Mouse (Mus musculus): ENCODE data around the gene Pdcd7. TPM values are rescaled to one million over a fixed set of nuclear protein-coding genes. Genes with fewer than 3 reads are reported as not detected.

The Pdcd7 gene
- polyA plus RNA-seq, 1 experiment from 2014 or later = 13.0 TPM

DNA sequence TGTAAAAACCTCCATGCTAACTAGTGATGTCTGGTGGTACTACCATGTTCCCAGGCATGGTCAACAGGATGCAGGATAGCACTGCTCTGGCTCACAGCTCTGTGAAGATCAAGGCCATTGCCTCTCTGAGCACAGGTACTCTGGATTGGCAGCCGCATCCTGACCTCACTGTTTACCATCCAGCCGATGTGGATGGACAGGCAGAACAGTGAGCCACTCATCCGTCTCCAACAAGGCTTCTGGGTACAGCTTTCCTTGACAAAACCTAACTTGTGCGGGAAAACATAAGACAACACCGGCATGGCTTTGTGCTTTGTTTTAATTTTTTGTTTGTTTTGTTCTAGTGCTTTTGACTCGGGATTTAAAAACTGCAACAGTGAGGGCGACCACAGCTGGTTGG is 19.8 kb downstream of the Pdcd7 start:
- no peaks in the 10 kb centered on the region for H3K27me3 ChIP-seq (ENCODE audit: control insufficient read depth, insufficient read depth, low read length)
- 92% methylated on average over 7 of the region's 7 CpGs for WGBS
- no peak overlapping the region for H3K4me3 ChIP-seq (ENCODE audit: low read depth, low read length)
- no peak overlapping the region for H3K27ac ChIP-seq (ENCODE audit: low read depth, low read length)
- H3K36me3 ChIP-seq (ENCODE audit: control insufficient read depth, insufficient read depth, low read length) = no peaks in the 10 kb centered on the region
- H3K9me3 ChIP-seq (ENCODE audit: control insufficient read depth, low read length) = no peaks in the 10 kb centered on the region
- no peak overlapping the region for H3K4me2 ChIP-seq (replicated peaks; ENCODE audit: low read depth, low read length)
- no peaks in the 10 kb centered on the region for H3K4me1 ChIP-seq (replicated peaks; ENCODE audit: control insufficient read depth, insufficient read depth, low read length)
- H3K9ac ChIP-seq (ENCODE audit: low read depth, low read length) = no peak overlapping the region
- ATAC-seq (ENCODE audit: low FRiP score) (no peak), DNase-seq (ENCODE audit: low spot score) (no peak)

GRCm38 (mm10) chr9:65371756-65372155 is 25.9 kb downstream of the Pdcd7 start:
- WGBS = 78% methylated on average over 24 of the region's 24 CpGs
- no peak overlapping the region for H3K27ac ChIP-seq (ENCODE audit: low read depth, low read length)
- no peak for DNase-seq (ENCODE audit: low spot score)
- no peaks in the 10 kb centered on the region for H3K27me3 ChIP-seq (ENCODE audit: control insufficient read depth, insufficient read depth, low read length)
- H3K36me3 ChIP-seq (ENCODE audit: control insufficient read depth, insufficient read depth, low read length) = no peaks in the 10 kb centered on the region
- H3K4me3 ChIP-seq (ENCODE audit: low read depth, low read length) = no peak overlapping the region
- no peaks in the 10 kb centered on the region for H3K4me1 ChIP-seq (replicated peaks; ENCODE audit: control insufficient read depth, insufficient read depth, low read length)
- H3K9me3 ChIP-seq (ENCODE audit: control insufficient read depth, low read length) = no peaks in the 10 kb centered on the region
- no peak for ATAC-seq (ENCODE audit: low FRiP score)
- H3K9ac ChIP-seq (ENCODE audit: low read depth, low read length) = no peak overlapping the region
- H3K4me2 ChIP-seq (replicated peaks; ENCODE audit: low read depth, low read length) = no peak overlapping the region

GRCm38 (mm10) chr9:65372449-65372848 is 26.5 kb downstream of the Pdcd7 start:
- DNase-seq (ENCODE audit: low spot score) = no peak
- Histone ChIP-seq H3K27ac (ENCODE audit: low read depth, low read length) (no peak overlapping the region), H3K4me1 (replicated peaks; ENCODE audit: control insufficient read depth, insufficient read depth, low read length) (no peaks in the 10 kb centered on the region), H3K9me3 (ENCODE audit: control insufficient read depth, low read length) (no peaks in the 10 kb centered on the region), H3K36me3 (ENCODE audit: control insufficient read depth, insufficient read depth, low read length) (no peaks in the 10 kb centered on the region), H3K4me2 (replicated peaks; ENCODE audit: low read depth, low read length) (no peak overlapping the region), H3K9ac (ENCODE audit: low read depth, low read length) (no peak overlapping the region), H3K4me3 (ENCODE audit: low read depth, low read length) (no peak overlapping the region), H3K27me3 (ENCODE audit: control insufficient read depth, insufficient read depth, low read length) (no peaks in the 10 kb centered on the region)
- 77% methylated on average over 4 of the region's 4 CpGs for WGBS
- no peak for ATAC-seq (ENCODE audit: low FRiP score)

DNA sequence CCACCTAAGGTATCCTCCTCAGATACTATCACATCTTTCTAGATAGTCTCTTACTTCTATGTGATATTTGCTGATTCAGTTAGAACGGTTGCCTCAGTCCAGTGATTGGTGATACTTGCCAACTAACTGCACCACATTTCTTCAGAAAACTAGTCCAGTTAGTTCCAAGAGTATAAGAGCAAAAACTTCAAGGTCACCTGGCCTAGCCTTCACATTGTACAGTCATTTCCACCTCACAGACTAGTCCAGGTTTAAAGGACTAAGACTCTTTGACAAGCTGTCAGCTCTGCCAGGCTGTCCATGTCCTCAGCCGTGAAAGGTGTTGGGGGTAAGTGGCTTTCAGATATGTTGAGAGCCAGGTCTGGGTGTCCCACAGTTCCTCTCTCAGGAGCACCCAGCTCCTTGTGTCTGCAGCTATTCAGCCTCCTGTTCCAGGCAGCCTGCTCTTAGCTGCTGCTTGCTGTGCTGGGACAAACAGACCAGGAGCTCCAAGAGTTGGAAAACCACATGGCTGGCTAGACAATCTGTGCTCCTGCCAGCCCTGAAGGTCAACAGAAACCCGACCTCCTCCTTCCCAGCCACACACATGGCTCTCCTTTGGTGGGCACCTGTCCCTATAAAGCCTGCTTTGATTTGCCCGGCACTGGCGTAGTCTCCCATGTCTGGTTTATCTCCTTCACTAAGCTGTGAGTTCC is 28.7 kb downstream of the Pdcd7 start:
- H3K9ac ChIP-seq (ENCODE audit: low read depth, low read length) = no peak overlapping the region
- H3K9me3 ChIP-seq (ENCODE audit: control insufficient read depth, low read length) = no peaks in the 10 kb centered on the region
- no peak overlapping the region for H3K4me3 ChIP-seq (ENCODE audit: low read depth, low read length)
- no peaks in the 10 kb centered on the region for H3K4me1 ChIP-seq (replicated peaks; ENCODE audit: control insufficient read depth, insufficient read depth, low read length)
- no peak overlapping the region for H3K4me2 ChIP-seq (replicated peaks; ENCODE audit: low read depth, low read length)
- no peak for ATAC-seq (ENCODE audit: low FRiP score)
- no peak overlapping the region for H3K27ac ChIP-seq (ENCODE audit: low read depth, low read length)
- DNase-seq (ENCODE audit: low spot score) = no peak
- no peaks in the 10 kb centered on the region for H3K27me3 ChIP-seq (ENCODE audit: control insufficient read depth, insufficient read depth, low read length)
- H3K36me3 ChIP-seq (ENCODE audit: control insufficient read depth, insufficient read depth, low read length) = no peaks in the 10 kb centered on the region
- 86% methylated on average over 5 of the region's 5 CpGs for WGBS

GRCm38 (mm10) chr9:65375163-65375934 is 29.4 kb downstream of the Pdcd7 start:
- H3K36me3 ChIP-seq (ENCODE audit: control insufficient read depth, insufficient read depth, low read length) = no peaks in the 10 kb centered on the region
- H3K4me1 ChIP-seq (replicated peaks; ENCODE audit: control insufficient read depth, insufficient read depth, low read length) = no peaks in the 10 kb centered on the region
- H3K27me3 ChIP-seq (ENCODE audit: control insufficient read depth, insufficient read depth, low read length) = no peaks in the 10 kb centered on the region
- ATAC-seq (ENCODE audit: low FRiP score) = no peak
- no peaks in the 10 kb centered on the region for H3K9me3 ChIP-seq (ENCODE audit: control insufficient read depth, low read length)
- no peak overlapping the region for H3K27ac ChIP-seq (ENCODE audit: low read depth, low read length)
- H3K9ac ChIP-seq (ENCODE audit: low read depth, low read length) = no peak overlapping the region
- no peak overlapping the region for H3K4me2 ChIP-seq (replicated peaks; ENCODE audit: low read depth, low read length)
- DNase-seq (ENCODE audit: low spot score) = no peak
- WGBS = 89% methylated on average over 9 of the region's 9 CpGs
- no peak overlapping the region for H3K4me3 ChIP-seq (ENCODE audit: low read depth, low read length)

- 74% methylated on average over 4 of the region's 4 CpGs for WGBS
- Histone ChIP-seq H3K4me2 (replicated peaks; ENCODE audit: low read depth, low read length) (no peak overlapping the region), H3K27me3 (ENCODE audit: control insufficient read depth, insufficient read depth, low read length) (no peaks in the 10 kb centered on the region), H3K9me3 (ENCODE audit: control insufficient read depth, low read length) (no peaks in the 10 kb centered on the region), H3K4me1 (replicated peaks; ENCODE audit: control insufficient read depth, insufficient read depth, low read length) (no peaks in the 10 kb centered on the region), H3K27ac (ENCODE audit: low read depth, low read length) (no peak overlapping the region), H3K4me3 (ENCODE audit: low read depth, low read length) (no peak overlapping the region), H3K9ac (ENCODE audit: low read depth, low read length) (no peak overlapping the region), H3K36me3 (ENCODE audit: control insufficient read depth, insufficient read depth, low read length) (no peaks in the 10 kb centered on the region)
- DNase-seq (ENCODE audit: low spot score) = no peak
- no peak for ATAC-seq (ENCODE audit: low FRiP score)
These were observed 35.2 kb downstream of the Pdcd7 start for GRCm38 (mm10) chr9:65381017-65381590.

- H3K4me2 ChIP-seq (replicated peaks; ENCODE audit: low read depth, low read length) = no peak overlapping the region
- no peaks in the 10 kb centered on the region for H3K9me3 ChIP-seq (ENCODE audit: control insufficient read depth, low read length)
- H3K27ac ChIP-seq (ENCODE audit: low read depth, low read length) = no peak overlapping the region
- no peak overlapping the region for H3K4me3 ChIP-seq (ENCODE audit: low read depth, low read length)
- ATAC-seq (ENCODE audit: low FRiP score) (no peak), DNase-seq (ENCODE audit: low spot score) (no peak)
- H3K4me1 ChIP-seq (replicated peaks; ENCODE audit: control insufficient read depth, insufficient read depth, low read length) = no peaks in the 10 kb centered on the region
- H3K27me3 ChIP-seq (ENCODE audit: control insufficient read depth, insufficient read depth, low read length) = no peaks in the 10 kb centered on the region
- no peaks in the 10 kb centered on the region for H3K36me3 ChIP-seq (ENCODE audit: control insufficient read depth, insufficient read depth, low read length)
- 75% methylated on average over 6 of the region's 6 CpGs for WGBS
- H3K9ac ChIP-seq (ENCODE audit: low read depth, low read length) = no peak overlapping the region
These were observed 36.3 kb downstream of the Pdcd7 start for GRCm38 (mm10) chr9:65382031-65382750.

DNA sequence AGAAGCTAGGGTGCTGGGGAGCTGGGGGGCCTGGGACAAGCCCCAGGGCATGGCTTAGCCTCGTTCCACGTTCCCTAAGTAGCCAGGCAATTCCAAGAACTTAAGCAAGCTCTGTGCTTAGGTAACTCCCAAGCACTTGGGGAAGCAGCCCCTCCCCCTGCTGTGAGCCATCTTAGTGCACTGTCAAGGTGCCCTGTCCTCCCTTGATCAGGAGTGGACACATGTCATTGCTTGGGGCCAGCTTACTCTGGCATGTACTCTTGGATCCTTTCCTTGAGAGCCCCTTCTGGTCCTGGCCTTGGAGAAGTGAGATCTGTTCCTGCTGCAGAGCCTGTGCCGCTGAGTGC is 36.8 kb downstream of the Pdcd7 start:
- Histone ChIP-seq H3K9ac (ENCODE audit: low read depth, low read length) (no peak overlapping the region), H3K4me2 (replicated peaks; ENCODE audit: low read depth, low read length) (no peak overlapping the region), H3K4me3 (ENCODE audit: low read depth, low read length) (no peak overlapping the region), H3K36me3 (ENCODE audit: control insufficient read depth, insufficient read depth, low read length) (no peaks in the 10 kb centered on the region), H3K4me1 (replicated peaks; ENCODE audit: control insufficient read depth, insufficient read depth, low read length) (no peaks in the 10 kb centered on the region), H3K9me3 (ENCODE audit: control insufficient read depth, low read length) (no peaks in the 10 kb centered on the region), H3K27ac (ENCODE audit: low read depth, low read length) (no peak overlapping the region), H3K27me3 (ENCODE audit: control insufficient read depth, insufficient read depth, low read length) (no peaks in the 10 kb centered on the region)
- DNase-seq (ENCODE audit: low spot score) (no peak), ATAC-seq (ENCODE audit: low FRiP score) (no peak)
- 48% methylated on average over 3 of the region's 3 CpGs for whole genome bisulfite sequencing
